Mouse (Mus musculus) midbrain, embryonic 11.5 days (tissue): ENCODE results near the gene Abcb4. TPM values are rescaled to one million over a fixed set of nuclear protein-coding genes. Genes with fewer than 3 reads are reported as not detected.
A peak's percentile ranks its signal among the peaks of the same experiment; 100 is the strongest.
"Not testable (repeated sequence)": the region's sequence is repeated elsewhere in the genome, so short reads cannot be mapped to it uniquely, and the experiment has no call there.

Source experiments
- ATAC-seq: fragments of 200-750 bp; cut with Nextera tagmentation; 2 replicates; pipeline ENCODE4 v1.8.0; 2017; ENCODE audit warnings: moderate TSS enrichment, moderate library complexity; ENCODE audit not compliant: low FRiP score
- DNase-seq: peaks from one replicate; pipeline ENCODE4 v3.0.0; 2015; ENCODE audit warnings: low spot score; ENCODE audit errors: missing footprints
- H3K27ac ChIP-seq: fragments of 300-500 bp; sonication (generic); 2 replicates; pipeline ENCODE4 v1.5.1; 2014; ENCODE audit warnings: low read depth, low read length
- H3K27me3 ChIP-seq: fragments of 300-500 bp; sonication (generic); 2 replicates; pipeline ENCODE4 v1.6.1; 2014; ENCODE audit warnings: mild to moderate bottlenecking, low read length, moderate library complexity, mixed read lengths; ENCODE audit not compliant: control insufficient read depth, insufficient read depth
- H3K36me3 ChIP-seq: fragments of 300-500 bp; sonication (generic); 2 replicates; pipeline ENCODE4 v1.6.1; 2014; ENCODE audit warnings: mild to moderate bottlenecking, low read length, moderate library complexity, mixed read lengths; ENCODE audit not compliant: control insufficient read depth, insufficient read depth
- H3K4me1 ChIP-seq: fragments of 300-500 bp; sonication (generic); 2 replicates; pipeline ENCODE4 v1.6.1; 2014; ENCODE audit warnings: low read length; ENCODE audit not compliant: control insufficient read depth, insufficient read depth
- H3K4me2 ChIP-seq: fragments of 300-500 bp; sonication (generic); 2 replicates; pipeline ENCODE4 v1.6.1; 2014; ENCODE audit warnings: mild to moderate bottlenecking, moderate library complexity
- H3K4me3 ChIP-seq: fragments of 300-500 bp; sonication (generic); 2 replicates; pipeline ENCODE4 v1.5.1; 2014; ENCODE audit warnings: low read depth, low read length
- H3K9ac ChIP-seq: fragments of 300-500 bp; sonication (generic); 2 replicates; pipeline ENCODE4 v1.6.1; 2014; ENCODE audit warnings: low read length
- H3K9me3 ChIP-seq: fragments of 300-500 bp; sonication (generic); 2 replicates; pipeline ENCODE4 v1.6.1; 2016; ENCODE audit warnings: low read length; ENCODE audit not compliant: control insufficient read depth
- WGBS: fragments of 180-500 bp; shearing (Covaris S2); extraction: QIAGEN DNeasy Blood & Tissue Kit; methylation state at CpG from one replicate; pipeline ENCODE4 v1.1.7; 2014; 5-methylcytosine and 5-hydroxymethylcytosine counted together
- polyA plus RNA-seq: library from polyadenylated mRNA; unstranded; fragments of >200 nt; fragmentation: Nextera tagmentation; extraction: Ambion mirVana; gene quantifications from 2 replicates; pipeline ENCODE4 v1.2.1, GENCODE M21; 2014

The Abcb4 gene
- 0.46 and 0.60 TPM in 2 replicates for polyA plus RNA-seq

GRCm38 (mm10) chr5:8893300-8894103 is at the start of gene Abcb4:
Gene Abcb4 (plus strand): TSS chr5:8893717.
- H3K4me2 ChIP-seq: peak within 1 kb of the TSS; percentile 97
- peaks cover 8% of the 10 kb centered on the region for H3K27me3 ChIP-seq
- DNase-seq: peak; percentile 96
- no peaks in the 10 kb centered on the region; the same call in 1 of the 2 replicates for H3K4me1 ChIP-seq
- ATAC-seq: peak; percentile 96
- H3K36me3 ChIP-seq: no peaks in the 10 kb centered on the region
- peak within 1 kb of the TSS; percentile 67 for H3K4me3 ChIP-seq
- H3K9ac ChIP-seq: peak within 1 kb of the TSS; percentile 75
- no peak within 1 kb of the TSS for H3K27ac ChIP-seq
- WGBS: under 1% methylated on average over 63 of the region's 65 CpGs
- H3K9me3 ChIP-seq: no peaks in the 10 kb centered on the region

GRCm38 (mm10) chr5:8848607-8849575 is 44.6 kb upstream of the Abcb4 start:
- H3K9ac ChIP-seq, H3K4me2 ChIP-seq, H3K27me3 ChIP-seq, H3K4me1 ChIP-seq, H3K9me3 ChIP-seq, DNase-seq, ATAC-seq, H3K4me3 ChIP-seq, H3K36me3 ChIP-seq, H3K27ac ChIP-seq: not testable (repeated sequence)
- 25% methylated on average over 4 of the region's 9 CpGs for WGBS

DNA sequence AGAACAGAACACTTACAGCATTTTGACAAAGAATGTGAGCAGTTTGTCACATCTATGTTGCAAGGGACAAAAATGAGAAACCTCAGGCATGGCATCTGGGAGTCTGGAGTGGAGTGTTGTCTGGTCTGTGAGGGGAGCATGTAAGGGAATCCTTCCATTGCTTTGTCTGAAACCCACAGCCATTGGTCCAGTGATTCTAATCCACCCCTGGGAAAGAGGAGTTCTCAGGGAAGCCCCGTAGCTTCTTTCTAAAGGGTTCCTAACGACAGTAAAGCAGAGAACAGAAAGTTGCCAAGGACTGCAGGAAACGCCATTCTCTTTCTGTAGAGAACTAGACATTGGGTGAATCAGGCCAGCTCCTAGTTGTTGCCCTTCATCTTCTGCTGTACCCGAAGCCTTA is 42.7 kb upstream of the Abcb4 start:
- 41% methylated on average over 4 of the region's 4 CpGs for WGBS

GRCm38 (mm10) chr5:8857201-8857600 is 36.3 kb upstream of the Abcb4 start:
- DNase-seq (no peak), ATAC-seq (no peak)
- H3K9ac ChIP-seq: no peak overlapping the region
- no peak overlapping the region for H3K4me2 ChIP-seq
- no peaks in the 10 kb centered on the region for H3K9me3 ChIP-seq
- H3K27me3 ChIP-seq: no peaks in the 10 kb centered on the region
- no peaks in the 10 kb centered on the region for H3K4me1 ChIP-seq
- 76% methylated on average over 6 of the region's 6 CpGs for WGBS
- no peak overlapping the region for H3K4me3 ChIP-seq
- H3K36me3 ChIP-seq: no peaks in the 10 kb centered on the region
- no peak overlapping the region for H3K27ac ChIP-seq

More for the DNA sequence above, 42.7 kb upstream of the Abcb4 start:
- ATAC-seq: no peak
- Histone ChIP-seq H3K9ac (no peak overlapping the region), H3K4me3 (no peak overlapping the region), H3K4me2 (no peak overlapping the region), H3K27ac (no peak overlapping the region), H3K4me1 (no peaks in the 10 kb centered on the region), H3K27me3 (no peaks in the 10 kb centered on the region), H3K36me3 (no peaks in the 10 kb centered on the region), H3K9me3 (no peaks in the 10 kb centered on the region)
- DNase-seq: no peak

DNA sequence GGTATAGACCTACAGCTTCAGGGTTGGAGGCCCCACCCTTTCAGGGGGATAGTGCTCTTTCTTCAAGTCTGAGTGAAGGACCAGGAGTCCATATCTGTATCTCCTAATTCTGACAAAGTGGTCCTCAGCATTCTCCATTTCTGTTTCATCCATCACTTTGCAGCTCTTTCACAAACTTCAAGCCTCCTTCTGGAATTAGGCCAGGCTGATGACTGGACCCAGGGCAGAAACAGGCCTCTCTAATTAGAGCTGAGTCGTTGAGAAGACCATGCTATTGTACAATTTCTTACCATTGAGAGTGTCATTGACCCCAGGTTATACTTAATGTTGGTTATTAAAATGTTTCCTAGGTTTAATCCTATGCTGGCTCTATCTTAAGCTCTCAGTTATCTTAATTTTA is 31.7 kb upstream of the Abcb4 start:
- H3K9me3 ChIP-seq: no peaks in the 10 kb centered on the region
- no peak overlapping the region for H3K9ac ChIP-seq
- DNase-seq: no peak
- H3K27ac ChIP-seq: no peak overlapping the region
- H3K4me3 ChIP-seq: no peak overlapping the region
- H3K4me1 ChIP-seq: no peaks in the 10 kb centered on the region
- 88% methylated on average over 1 of the region's 1 CpGs for WGBS
- H3K4me2 ChIP-seq: no peak overlapping the region
- ATAC-seq: no peak
- H3K27me3 ChIP-seq: no peaks in the 10 kb centered on the region
- no peaks in the 10 kb centered on the region for H3K36me3 ChIP-seq

DNA sequence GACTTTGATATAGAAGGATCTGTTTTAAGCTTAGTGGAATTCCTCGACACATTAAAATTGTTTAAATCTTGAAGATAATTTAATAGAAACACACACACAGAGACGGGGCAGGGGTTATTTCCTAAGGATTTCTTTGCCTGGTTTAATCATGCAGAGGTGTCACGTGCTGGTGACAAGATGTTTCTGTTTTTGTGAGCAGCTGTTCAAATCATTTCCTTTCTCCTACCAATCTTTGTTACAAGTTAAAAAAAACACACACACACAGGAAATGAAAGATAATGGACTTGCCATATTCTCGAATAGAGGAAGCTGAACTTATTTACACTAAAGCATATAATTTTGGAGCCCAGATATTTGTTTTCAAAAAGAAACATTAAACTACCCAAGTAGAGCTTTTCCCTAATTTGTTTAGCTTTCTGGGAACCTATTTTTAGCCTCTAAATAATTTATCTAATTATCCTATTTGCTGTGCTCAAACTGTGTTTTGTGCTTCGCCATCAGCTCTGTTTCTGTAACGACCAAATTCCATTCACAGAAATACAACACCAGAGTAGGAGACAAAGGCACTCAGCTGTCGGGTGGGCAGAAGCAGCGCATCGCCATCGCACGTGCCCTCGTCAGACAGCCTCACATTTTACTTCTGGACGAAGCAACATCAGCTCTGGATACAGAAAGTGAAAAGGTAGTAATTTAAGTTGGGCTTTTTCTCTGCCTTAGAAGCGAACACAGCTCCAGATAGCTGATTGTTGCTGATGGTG is 29.8 kb upstream of the Abcb4 start:
- Histone ChIP-seq H3K36me3 (no peaks in the 10 kb centered on the region), H3K27ac (no peak overlapping the region), H3K27me3 (no peaks in the 10 kb centered on the region), H3K4me2 (no peak overlapping the region), H3K9me3 (no peaks in the 10 kb centered on the region), H3K4me1 (no peaks in the 10 kb centered on the region), H3K4me3 (no peak overlapping the region), H3K9ac (no peak overlapping the region)
- no peak for DNase-seq
- no peak for ATAC-seq
- WGBS: 69% methylated on average over 14 of the region's 14 CpGs

DNA sequence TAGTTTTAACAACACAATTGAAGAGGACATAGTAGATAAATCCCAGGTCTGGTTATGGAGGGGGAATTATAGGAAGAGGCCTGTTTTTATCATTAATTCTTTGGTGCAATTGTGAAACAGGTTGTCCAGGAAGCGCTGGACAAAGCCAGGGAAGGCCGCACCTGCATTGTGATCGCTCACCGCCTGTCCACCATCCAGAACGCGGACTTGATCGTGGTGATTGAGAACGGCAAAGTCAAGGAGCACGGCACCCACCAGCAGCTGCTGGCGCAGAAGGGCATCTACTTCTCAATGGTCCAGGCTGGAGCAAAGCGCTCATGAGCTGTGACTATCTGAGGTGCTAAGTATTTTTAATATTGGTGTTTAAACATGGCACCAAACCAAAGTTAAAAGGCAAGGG is 27.9 kb upstream of the Abcb4 start:
- not testable (repeated sequence) for DNase-seq, H3K36me3 ChIP-seq, H3K9me3 ChIP-seq, H3K4me1 ChIP-seq, H3K27me3 ChIP-seq, H3K4me2 ChIP-seq, H3K4me3 ChIP-seq, H3K9ac ChIP-seq, ATAC-seq, H3K27ac ChIP-seq
- WGBS: 94% methylated on average over 11 of the region's 11 CpGs

- H3K27me3 ChIP-seq: no peaks in the 10 kb centered on the region
- H3K4me3 ChIP-seq: no peak overlapping the region
- no peak overlapping the region for H3K4me2 ChIP-seq
- ATAC-seq: no peak
- H3K9ac ChIP-seq: no peak overlapping the region
- H3K36me3 ChIP-seq: no peaks in the 10 kb centered on the region
- WGBS: 96% methylated on average over 5 of the region's 5 CpGs
- no peak for DNase-seq
- H3K27ac ChIP-seq: no peak overlapping the region
- H3K9me3 ChIP-seq: no peaks in the 10 kb centered on the region
- no peaks in the 10 kb centered on the region for H3K4me1 ChIP-seq
Measured at GRCm38 (mm10) chr5:8866366-8866765, 27.2 kb upstream of the Abcb4 start.
